Mouse (Mus musculus): ENCODE measurements around the gene Hist1h2bh.
A peak's percentile ranks its signal among the peaks of the same experiment; 100 is the strongest.

Gene Hist1h2bh

GRCm38 (mm10) chr13:23530901-23531875 lies 12.0 kb downstream of the Hist1h2bh start, which contains the start of gene Hist1h4h:
TSS of gene Hist1h4h (plus strand) at chr13:23531050.
- DNase-seq (ENCODE audit: low read depth): peak; percentile 98

GRCm38 (mm10) chr13:23530181-23530900 lies 12.9 kb downstream of the Hist1h2bh start:
- peak; percentile 92 for DNase-seq (ENCODE audit: low read depth)

GRCm38 (mm10) chr13:23529480-23530165 lies 13.6 kb downstream of the Hist1h2bh start:
- no peak for DNase-seq (ENCODE audit: low read depth)

- DNase-seq (ENCODE audit: low read depth): no peak
These were observed 14.2 kb downstream of the Hist1h2bh start for GRCm38 (mm10) chr13:23529005-23529404.

DNA sequence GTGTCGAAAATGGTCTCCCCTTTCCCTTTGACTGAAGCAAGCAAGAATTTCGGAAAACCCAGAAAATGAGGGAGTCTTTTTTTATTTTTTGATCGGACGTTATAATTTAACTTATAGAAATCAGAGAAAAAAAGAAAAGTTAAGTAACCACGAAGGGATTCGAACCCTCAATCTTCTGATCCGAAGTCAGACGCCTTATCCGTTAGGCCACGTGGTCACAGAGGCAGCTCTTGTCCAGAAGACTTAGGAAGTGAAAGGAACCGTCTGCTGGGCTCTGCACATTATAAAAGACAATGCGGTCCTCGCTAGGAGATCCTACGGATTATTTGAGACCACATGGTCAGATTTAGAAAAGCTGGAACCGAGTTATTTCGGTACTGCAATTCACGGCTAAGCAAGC lies 16.9 kb downstream of the Hist1h2bh start:
- DNase-seq (ENCODE audit: low read depth): peak; percentile 95

DNA sequence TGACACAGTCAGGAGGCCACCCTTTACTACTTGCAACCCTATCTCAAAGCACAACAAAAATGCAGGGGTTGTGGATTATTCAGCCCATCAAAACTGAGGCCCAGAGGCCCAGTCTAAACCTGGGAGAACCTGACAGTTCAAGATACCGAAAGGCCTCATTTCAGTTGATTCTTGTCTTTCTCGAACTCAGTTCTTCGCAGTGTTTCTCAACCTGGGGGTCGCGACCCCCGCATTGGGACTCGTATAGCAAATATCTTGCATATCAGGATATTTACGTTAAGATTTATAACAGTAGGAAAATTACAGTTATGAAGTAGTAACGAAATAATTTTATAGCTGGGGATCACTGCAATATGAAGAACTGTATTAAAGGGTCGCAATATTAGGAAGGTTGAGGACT lies 17.3 kb downstream of the Hist1h2bh start:
- no peak for DNase-seq (ENCODE audit: low read depth)

DNA sequence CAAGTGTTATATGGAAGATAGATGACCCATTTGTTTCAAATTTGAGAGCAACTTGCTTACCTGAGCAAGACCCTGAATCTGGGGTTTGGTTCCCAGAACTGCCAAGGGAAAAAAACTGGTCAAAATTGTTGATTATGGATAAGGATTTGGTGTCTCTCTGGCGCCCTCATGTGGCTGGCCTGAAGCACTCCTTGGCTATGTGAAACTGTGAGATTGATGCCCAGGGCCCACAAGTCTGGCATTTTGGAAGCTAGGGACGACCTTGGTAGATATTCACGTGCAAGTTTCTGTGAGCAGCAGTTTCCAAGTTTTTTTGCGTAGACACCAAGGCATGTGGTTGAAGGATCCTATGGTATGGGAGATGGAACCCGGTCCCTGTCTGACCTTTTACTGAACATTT lies 18.5 kb downstream of the Hist1h2bh start:
- peak; percentile 90 for DNase-seq (ENCODE audit: low read depth)

DNA sequence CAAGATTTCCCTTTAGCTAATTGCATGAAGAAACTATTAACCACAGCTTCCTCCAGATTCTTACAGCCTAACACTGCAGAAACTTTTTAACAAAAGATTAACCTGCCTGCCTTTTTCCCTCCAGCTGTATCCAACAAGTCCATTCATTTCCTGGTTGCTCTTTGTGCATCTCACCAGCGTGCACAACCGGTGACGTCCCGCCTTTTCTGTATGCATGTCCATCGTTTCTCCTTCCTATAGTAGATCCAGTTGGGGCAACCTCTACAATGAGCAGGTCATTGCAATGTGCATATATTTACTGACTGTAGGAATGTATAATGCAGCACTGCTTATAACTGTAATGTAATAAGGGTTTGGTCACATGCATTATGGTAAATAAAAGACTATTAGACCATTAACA lies 19.2 kb downstream of the Hist1h2bh start:
- DNase-seq (ENCODE audit: low read depth): no peak

DNA sequence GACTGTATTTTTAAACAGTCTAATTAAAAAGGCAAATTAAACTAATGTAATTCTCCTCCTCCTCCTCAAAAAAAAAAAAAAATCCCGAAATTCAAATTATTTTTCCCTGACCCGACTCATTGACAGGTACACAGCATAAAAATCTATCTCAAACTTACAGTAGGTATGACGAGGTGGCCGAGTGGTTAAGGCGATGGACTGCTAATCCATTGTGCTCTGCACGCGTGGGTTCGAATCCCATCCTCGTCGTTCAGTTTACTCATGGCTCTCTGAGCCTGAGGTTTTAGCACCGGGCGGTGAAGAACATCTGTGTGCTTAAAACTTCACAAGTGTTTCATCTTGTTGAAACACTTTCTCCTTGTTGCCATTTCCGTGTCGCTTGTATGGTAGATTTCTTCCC lies 21.5 kb downstream of the Hist1h2bh start:
- peak; percentile 83 for DNase-seq (ENCODE audit: low read depth)

GRCm38 (mm10) chr13:23519416-23519815 lies 23.8 kb downstream of the Hist1h2bh start:
- peak; percentile 89 for DNase-seq (ENCODE audit: low read depth)

DNA sequence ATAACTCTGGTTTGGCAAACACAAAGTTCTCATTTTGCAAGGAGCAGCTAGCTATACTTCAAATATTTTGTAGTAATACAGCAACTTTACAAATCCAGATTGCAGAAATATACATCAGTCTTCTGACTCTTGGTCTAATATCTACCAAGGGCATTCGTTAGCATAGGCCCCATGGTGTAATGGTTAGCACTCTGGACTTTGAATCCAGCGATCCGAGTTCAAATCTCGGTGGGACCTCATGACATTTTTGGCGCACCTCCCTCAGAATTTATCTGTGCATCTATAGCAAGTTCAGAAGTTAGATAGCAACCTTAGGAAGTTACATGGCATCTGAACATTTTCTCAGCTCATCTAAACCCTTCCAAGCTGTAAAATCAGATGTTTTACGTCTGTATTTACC lies 24.3 kb downstream of the Hist1h2bh start:
- DNase-seq (ENCODE audit: low read depth): peak; percentile 90

GRCm38 (mm10) chr13:23518295-23518603 lies 24.9 kb downstream of the Hist1h2bh start:
- DNase-seq (ENCODE audit: low read depth): no peak

DNA sequence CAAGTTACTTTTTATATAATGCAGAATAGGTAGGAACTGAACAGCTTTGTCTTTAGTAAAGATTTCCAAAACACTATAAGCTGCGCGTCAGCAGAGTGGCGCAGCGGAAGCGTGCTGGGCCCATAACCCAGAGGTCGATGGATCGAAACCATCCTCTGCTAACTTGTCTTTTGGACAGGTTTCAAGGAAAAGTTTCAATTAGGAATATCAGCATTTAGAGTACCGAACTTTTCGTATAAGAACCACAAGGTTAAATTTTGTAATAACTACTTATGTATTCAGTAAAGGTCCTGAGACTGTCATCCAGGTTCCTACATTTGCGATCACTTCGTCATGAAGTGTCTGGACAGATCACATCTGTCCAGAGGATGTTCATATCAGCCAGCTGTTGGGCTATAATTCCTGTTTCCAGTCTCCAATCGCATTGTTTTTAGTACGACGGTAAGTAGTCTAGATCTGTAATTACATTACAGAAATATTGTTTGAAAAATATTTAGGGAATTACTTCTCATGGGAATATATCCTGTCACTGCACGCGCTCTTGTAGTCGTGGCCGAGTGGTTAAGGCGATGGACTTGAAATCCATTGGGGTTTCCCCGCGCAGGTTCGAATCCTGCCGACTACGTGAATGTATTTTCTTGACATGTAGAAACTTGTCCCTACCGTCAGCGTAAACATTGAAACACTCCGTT lies 25.4 kb downstream of the Hist1h2bh start:
- DNase-seq (ENCODE audit: low read depth): peak; percentile 90

DNA sequence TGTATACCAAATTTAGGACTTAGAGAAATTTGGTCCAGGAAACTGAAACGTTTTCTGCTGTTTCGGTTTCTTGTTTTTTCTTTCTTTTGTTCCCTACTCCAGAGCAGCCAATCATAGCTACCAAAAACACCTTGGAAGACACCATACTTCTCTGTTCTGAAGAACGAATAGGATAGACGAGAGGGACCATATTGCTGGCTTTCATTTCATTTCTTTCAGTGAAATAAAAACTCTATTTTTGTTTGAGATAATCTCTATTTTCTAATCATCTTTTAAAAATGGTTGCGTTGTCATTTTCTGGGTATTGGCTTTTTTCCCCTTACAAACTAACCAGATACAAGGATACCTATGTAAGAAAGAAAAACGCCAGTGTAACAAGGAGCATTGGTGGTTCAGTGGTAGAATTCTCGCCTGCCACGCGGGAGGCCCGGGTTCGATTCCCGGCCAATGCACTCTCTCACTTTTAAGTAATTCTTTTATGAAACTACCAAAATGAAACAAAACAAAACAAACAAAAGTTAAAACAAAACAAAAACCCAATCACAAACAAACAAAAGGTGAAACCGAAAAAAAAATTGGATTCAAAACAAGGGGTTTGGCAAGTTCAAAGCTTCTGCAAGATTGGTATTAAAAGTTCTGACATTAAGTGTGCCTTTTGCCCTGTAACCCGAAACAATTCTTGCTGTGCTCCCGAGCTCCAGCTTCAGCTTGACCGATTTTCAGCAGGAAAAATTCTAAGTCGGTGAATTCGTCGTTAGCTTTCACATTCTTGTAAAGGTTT lies 26.2 kb downstream of the Hist1h2bh start:
- peak; percentile 93 for DNase-seq (ENCODE audit: low read depth)

DNA sequence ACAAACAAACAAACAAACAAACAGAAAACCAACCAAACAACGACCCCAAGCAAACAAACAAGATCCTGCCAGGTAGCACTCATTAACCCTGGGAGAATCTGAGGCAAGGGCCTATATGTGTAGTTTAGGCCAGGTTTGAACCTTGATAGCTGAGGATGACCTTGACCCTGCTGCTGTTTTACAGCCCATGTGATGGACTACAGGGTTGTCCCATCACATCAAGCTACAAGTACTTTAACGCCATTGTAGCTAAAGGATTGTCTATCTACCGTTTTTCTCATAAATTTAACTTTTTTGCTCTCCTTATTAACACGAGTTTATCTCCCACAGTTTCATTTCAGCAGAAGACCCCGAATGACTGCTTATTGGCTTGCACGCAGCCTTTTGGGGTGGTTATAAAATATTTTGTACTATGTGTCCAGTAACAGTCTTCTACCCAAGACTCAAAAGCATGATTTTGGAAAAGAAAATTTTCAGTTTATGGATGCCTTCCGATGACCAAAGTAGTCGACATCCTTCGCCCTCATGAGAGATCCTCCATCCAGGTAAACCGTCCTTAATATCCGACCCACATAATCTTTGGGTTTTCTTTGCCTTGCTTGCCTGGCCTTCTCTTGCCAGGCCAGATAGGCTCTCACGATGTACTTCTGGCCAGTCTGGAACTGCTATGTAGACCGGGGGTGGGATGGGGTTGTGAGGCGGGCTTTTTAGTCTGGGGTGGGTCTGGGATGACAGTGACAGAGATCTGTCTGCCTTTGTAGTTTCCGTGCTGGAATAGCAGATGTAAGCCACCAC lies 27.2 kb downstream of the Hist1h2bh start:
- DNase-seq (ENCODE audit: low read depth): no peak

DNA sequence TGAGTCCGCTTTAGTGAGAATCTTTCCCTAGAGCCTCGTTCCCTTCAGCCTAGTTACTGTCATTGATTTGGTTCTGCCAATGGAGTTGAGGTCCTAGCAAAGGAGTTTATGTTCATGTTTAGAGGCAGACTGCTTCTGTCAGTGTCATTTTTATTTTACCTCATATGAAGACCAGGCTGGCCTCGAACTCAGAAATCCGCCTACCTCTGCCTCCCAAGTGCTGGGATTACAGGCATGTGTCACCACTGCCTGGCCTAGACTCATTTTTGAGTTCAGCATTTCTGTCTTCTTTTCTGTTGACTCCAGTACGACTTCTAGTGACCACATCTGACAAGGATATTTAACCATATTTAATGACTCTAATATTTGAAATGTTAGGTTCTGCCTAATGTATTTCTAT lies 27.9 kb downstream of the Hist1h2bh start:
- DNase-seq (ENCODE audit: low read depth): no peak

GRCm38 (mm10) chr13:23513517-23513916 lies 29.7 kb downstream of the Hist1h2bh start:
- no peak for DNase-seq (ENCODE audit: low read depth)

DNA sequence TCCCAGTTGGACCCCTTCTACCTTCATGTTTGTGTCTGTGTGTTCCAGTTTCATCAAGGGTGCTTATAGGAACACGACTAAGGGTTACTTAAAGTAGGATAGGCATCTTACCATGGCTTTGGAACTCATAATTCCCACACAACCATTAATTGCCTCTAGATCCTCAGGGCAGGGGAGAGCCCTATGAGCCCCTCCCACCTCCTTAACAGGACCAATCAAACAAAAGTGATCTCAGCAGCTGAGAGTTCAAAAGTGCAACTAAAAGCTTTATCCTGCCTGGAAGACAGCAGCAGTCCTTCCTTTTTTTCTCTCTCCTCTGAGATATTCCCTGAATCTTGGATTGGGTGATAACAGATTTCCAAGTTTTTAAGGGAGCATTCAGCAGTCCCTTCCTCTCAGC lies 33.1 kb downstream of the Hist1h2bh start:
- DNase-seq (ENCODE audit: low read depth): no peak

DNA sequence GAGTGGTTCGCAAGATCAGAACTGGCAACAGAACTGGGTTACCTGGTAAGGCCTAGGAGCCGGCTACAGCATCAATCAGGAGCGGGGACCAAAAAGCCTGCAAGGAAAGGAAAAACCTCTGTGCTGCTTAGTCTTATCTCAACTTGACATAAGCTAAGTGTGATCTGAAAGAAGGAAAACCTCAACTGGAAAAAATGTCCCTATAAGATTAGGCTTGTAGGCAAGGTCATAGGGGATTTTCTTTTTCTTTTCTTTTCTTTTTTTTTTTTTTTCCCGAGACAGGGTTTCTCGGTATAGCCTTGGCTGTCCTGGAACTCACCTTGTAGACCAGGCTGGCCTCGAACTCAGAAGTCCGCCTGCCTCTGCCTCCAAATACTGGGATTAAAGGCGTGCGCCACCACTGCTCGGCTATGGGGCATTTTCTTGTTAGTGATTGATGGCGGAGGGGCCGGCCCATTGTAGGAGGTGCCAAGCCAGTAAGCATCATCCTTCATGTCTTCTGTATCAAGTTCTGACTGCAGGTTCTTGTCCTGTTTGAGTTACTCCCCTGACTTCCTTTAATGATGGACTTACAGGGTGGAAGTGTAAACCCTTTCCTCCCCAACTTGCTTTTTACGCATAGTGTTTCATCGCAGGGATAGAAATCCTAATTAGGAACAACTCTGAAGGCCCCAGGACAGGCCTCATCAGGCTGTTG lies 36.2 kb downstream of the Hist1h2bh start:
- DNase-seq (ENCODE audit: low read depth): no peak

DNA sequence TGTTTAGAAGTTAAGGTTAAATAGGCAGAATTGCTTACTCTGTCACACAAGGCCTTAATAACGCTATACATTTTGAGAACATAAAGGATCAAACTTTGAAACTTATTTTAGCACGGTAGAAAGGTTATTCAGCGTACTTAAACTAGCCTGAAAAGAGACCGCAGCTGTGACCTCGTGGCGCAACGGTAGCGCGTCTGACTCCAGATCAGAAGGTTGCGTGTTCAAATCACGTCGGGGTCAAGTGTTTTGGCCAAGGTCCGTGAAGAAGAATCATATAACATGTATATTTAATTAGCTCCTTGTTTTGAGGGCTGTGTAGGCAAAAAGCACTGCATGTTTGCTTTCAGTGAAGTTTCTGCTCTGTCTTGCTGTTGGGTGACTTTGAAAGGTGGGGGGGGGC lies 36.8 kb downstream of the Hist1h2bh start:
- peak; percentile 72 for DNase-seq (ENCODE audit: low read depth)

All from naive thymus-derived CD4-positive, alpha-beta T cell, adult 2 months (primary cell).